Mouse (Mus musculus): ENCODE measurements around the gene Rnf151. TPM values are rescaled to one million over a fixed set of nuclear protein-coding genes. Genes with fewer than 3 reads are reported as not detected.

Gene Rnf151
- total and polyA plus RNA-seq, 2 experiments = not detected

DNA sequence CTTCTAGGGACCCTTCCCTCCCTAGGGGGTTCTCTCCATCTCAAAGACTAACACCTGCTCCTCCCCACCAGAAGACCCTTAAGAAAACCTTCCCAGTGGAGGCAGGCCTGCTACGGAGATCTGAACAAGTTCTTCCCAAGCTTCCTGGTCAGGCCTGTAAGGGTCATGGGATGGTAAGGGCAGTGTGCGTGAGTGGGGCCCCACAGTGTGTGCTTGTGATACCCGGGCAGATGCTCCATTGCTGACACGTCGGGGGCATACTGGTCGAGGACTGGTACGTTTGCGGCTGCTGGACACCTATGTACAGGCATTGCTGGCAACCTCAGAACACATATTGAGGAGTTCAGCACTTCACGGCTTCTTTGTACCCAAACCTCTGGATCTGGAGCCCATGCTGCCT, 19.1 kb downstream of the Rnf151 start:
- H3K27me3 ChIP-seq (ENCODE audit: control insufficient read depth, insufficient read depth, low read length) = no peaks in the 10 kb centered on the region
- peaks cover 3% of the 10 kb centered on the region; the same call in 1 of the 2 replicates for H3K4me1 ChIP-seq (ENCODE audit: control insufficient read depth, insufficient read depth, low read length)
- TF ChIP-seq CTCF (IDR thresholded peaks at IDR 0.05; ENCODE audit: low read depth, low read length) (no peak), POLR2A (IDR thresholded peaks at IDR 0.05; ENCODE audit: extremely low read depth, insufficient read depth, low read length) (no peak)

DNA sequence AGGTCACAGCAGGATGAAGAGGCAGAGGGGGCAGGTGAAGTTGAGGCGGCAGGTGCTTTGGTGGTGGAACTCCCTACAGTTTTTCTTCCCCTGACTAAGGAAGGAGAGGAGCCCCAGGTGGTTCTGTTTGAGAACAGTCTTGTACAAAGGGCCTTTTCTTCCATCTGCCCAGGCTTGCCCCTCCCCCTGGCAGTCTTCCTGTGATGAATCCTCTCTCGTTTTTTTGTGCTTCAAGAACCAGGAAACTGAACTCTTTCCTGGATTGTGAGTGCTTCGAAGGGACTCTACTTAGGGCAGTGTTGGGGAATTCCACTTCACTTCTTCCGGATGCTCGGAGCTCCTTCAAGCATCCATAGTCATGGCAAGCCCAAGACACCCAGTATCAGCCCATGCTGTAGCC, 19.9 kb downstream of the Rnf151 start:
- DNase-seq (ENCODE audit: extremely low read depth, low read depth, low spot score) = no peak
- no peaks in the 10 kb centered on the region for H3K27me3 ChIP-seq (ENCODE audit: control insufficient read depth, insufficient read depth, low read length)
- 57% methylated on average over 5 of the region's 5 CpGs for WGBS
- H3K4me1 ChIP-seq (ENCODE audit: control insufficient read depth, insufficient read depth, low read length) = peaks cover 3% of the 10 kb centered on the region; the same call in 1 of the 2 replicates
- no peak overlapping the region for H3K9ac ChIP-seq (ENCODE audit: low read depth, low read length)
- H3K79me2 ChIP-seq (ENCODE audit: control insufficient read depth, insufficient read depth, low read length) = no peaks in the 10 kb centered on the region; the same call in 1 of the 2 replicates
- TF ChIP-seq POLR2A (IDR thresholded peaks at IDR 0.05; ENCODE audit: extremely low read depth, insufficient read depth, low read length) (no peak), CTCF (IDR thresholded peaks at IDR 0.05; ENCODE audit: low read depth, low read length) (no peak)
- peaks cover 4% of the 10 kb centered on the region; the same call in 1 of the 2 replicates for H3K36me3 ChIP-seq (ENCODE audit: control insufficient read depth, insufficient read depth, low read length)
- no peak overlapping the region for H3K27ac ChIP-seq (replicated peaks; ENCODE audit: insufficient read depth, low read depth, low read length)
- no peak overlapping the region for H3K4me3 ChIP-seq (ENCODE audit: insufficient read depth, low read depth, low read length)

More for the DNA sequence above, 19.1 kb downstream of the Rnf151 start:
- H3K4me3 ChIP-seq (ENCODE audit: insufficient read depth, low read depth, low read length) = no peak overlapping the region
- no peak for DNase-seq (ENCODE audit: extremely low read depth, low read depth, low spot score)
- no peaks in the 10 kb centered on the region; the same call in 1 of the 2 replicates for H3K79me2 ChIP-seq (ENCODE audit: control insufficient read depth, insufficient read depth, low read length)
- no peak overlapping the region for H3K27ac ChIP-seq (replicated peaks; ENCODE audit: insufficient read depth, low read depth, low read length)
- H3K9ac ChIP-seq (ENCODE audit: low read depth, low read length) = no peak overlapping the region
- WGBS = 86% methylated on average over 9 of the region's 9 CpGs
- H3K36me3 ChIP-seq (ENCODE audit: control insufficient read depth, insufficient read depth, low read length) = peaks cover 4% of the 10 kb centered on the region; the same call in 1 of the 2 replicates

DNA sequence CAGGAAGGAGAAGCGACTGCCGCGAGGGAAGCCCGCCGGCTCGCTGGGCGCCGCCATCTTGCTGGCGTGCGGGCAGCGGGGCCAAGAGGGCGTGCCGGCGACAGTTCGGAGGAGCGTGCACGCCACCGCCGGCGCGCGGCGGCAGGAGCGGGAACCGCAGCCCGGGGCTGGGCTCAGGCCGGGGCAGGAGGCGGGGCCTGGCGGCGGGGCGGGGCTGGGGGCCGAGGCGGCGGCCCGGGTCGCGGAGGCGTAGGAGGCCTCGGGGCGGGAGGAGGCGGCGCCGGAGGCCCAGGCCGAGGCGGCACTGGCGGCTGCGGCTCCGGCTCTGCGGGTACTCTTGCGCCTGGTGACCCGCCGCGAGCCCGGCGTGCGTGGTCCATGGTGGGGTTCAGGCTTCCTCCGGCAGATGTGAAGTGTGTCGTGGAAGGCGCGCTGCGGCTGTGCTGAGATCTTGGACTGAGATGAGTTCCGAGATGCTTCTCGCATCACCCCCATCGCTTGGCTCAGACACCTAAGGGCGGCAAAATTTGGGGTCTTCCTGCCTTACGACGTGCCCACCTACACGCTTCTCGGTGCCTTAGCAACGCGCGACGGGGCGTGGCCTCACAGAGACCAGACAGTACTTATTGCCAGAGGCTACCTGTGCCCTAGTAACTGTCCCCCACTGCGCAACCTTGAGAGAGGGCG, 21.7 kb downstream of the Rnf151 start, which contains the start of the genes Gfer and Noxo1:
Gfer (minus strand) TSS at position 146 of the 687 bp plus-strand sequence.
Noxo1 (plus strand) TSS at position 224 of the 687 bp plus-strand sequence.
- H3K27ac ChIP-seq (replicated peaks; ENCODE audit: insufficient read depth, low read depth, low read length) = peak within 1 kb of the TSS; percentile 86
- TF ChIP-seq POLR2A (IDR thresholded peaks at IDR 0.05; ENCODE audit: extremely low read depth, insufficient read depth, low read length) (0 out of 2 replicates have a peak, but pooled peaks have one; percentile 30), CTCF (IDR thresholded peaks at IDR 0.05; ENCODE audit: low read depth, low read length) (peak; percentile 33; the same call in 1 of the 2 replicates)
- H3K27me3 ChIP-seq (ENCODE audit: control insufficient read depth, insufficient read depth, low read length) = no peaks in the 10 kb centered on the region
- WGBS = 1% methylated on average over 64 of the region's 76 CpGs
- H3K4me3 ChIP-seq (ENCODE audit: insufficient read depth, low read depth, low read length) = peak within 1 kb of the TSS; percentile 92
- peak; percentile 57 for DNase-seq (ENCODE audit: extremely low read depth, low read depth, low spot score)
- peaks cover 3% of the 10 kb centered on the region; the same call in 1 of the 2 replicates for H3K4me1 ChIP-seq (ENCODE audit: control insufficient read depth, insufficient read depth, low read length)
- peak within 1 kb of the TSS; percentile 94 for H3K9ac ChIP-seq (ENCODE audit: low read depth, low read length)
- H3K79me2 ChIP-seq (ENCODE audit: control insufficient read depth, insufficient read depth, low read length) = no peaks in the 10 kb centered on the region; the same call in 1 of the 2 replicates
- H3K36me3 ChIP-seq (ENCODE audit: control insufficient read depth, insufficient read depth, low read length) = no peaks in the 10 kb centered on the region; the same call in 1 of the 2 replicates

DNA sequence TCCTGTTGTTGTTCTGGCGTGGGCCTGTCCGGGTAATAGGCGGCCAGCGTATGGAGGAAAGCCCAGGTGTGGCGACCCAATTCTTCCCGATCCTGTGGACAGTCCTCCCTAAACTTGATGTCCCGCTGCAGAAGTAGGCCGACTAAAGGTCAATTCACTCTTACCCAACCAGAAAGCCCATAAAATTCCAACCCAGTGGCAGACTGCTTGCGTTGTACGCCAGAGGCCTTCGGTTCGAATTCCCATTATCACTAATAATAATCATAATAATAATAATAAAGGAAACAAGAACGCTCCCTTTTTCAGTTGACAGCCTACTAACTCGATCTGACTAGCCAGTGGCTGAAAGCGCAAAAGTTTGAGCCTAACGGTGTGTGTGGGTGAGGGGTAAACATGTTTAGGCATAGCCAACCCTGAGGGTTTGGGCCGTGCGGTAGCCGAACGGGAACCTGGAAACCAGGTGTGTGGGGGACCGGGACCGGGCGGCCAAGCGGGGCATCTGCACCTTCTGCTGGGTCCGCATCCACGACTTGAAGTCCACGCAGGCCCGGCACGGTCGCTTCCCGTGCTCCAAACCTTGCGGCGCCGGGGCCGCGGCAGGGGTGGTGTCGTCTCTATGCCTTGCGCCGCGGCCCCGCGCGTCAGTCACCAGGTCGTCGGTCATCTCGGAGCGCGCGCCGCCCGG, 22.4 kb downstream of the Rnf151 start:
- Histone ChIP-seq H3K4me3 (ENCODE audit: insufficient read depth, low read depth, low read length) (peak overlapping the region; percentile 92), H3K27ac (replicated peaks; ENCODE audit: insufficient read depth, low read depth, low read length) (peak overlapping the region; percentile 86), H3K27me3 (ENCODE audit: control insufficient read depth, insufficient read depth, low read length) (no peaks in the 10 kb centered on the region), H3K4me1 (ENCODE audit: control insufficient read depth, insufficient read depth, low read length) (peaks cover 3% of the 10 kb centered on the region; the same call in 1 of the 2 replicates), H3K36me3 (ENCODE audit: control insufficient read depth, insufficient read depth, low read length) (no peaks in the 10 kb centered on the region; the same call in 1 of the 2 replicates), H3K79me2 (ENCODE audit: control insufficient read depth, insufficient read depth, low read length) (no peaks in the 10 kb centered on the region; the same call in 1 of the 2 replicates), H3K9ac (ENCODE audit: low read depth, low read length) (peak overlapping the region; percentile 94)
- TF ChIP-seq POLR2A (IDR thresholded peaks at IDR 0.05; ENCODE audit: extremely low read depth, insufficient read depth, low read length) (no peak), CTCF (IDR thresholded peaks at IDR 0.05; ENCODE audit: low read depth, low read length) (no peak)
- peak; percentile 86 for DNase-seq (ENCODE audit: extremely low read depth, low read depth, low spot score)
- WGBS = 4% methylated on average over 50 of the region's 51 CpGs

DNA sequence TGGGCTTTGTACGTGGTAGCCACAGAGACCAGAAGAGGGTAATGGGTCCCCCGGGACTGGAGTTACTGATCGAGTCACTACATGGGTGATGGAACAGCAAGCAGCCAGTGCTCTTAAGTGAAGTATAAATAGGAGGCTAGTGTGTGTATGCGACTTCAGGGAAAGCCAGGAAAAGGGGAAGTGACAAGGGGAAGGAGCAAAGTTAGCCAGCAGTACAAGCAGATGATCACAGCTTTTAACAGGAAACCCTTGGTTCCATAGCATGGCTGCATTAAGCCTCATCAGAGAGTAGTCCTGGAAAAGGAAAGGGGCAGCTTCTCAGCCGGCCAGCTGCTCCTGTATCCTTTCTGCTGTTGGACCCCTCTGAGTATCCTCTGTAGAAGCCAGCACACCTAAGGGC, 25.5 kb downstream of the Rnf151 start:
- Histone ChIP-seq H3K9ac (ENCODE audit: low read depth, low read length) (no peak overlapping the region), H3K79me2 (ENCODE audit: control insufficient read depth, insufficient read depth, low read length) (no peaks in the 10 kb centered on the region; the same call in 1 of the 2 replicates), H3K4me3 (ENCODE audit: insufficient read depth, low read depth, low read length) (no peak overlapping the region), H3K36me3 (ENCODE audit: control insufficient read depth, insufficient read depth, low read length) (no peaks in the 10 kb centered on the region), H3K4me1 (ENCODE audit: control insufficient read depth, insufficient read depth, low read length) (peaks cover 6% of the 10 kb centered on the region), H3K27ac (replicated peaks; ENCODE audit: insufficient read depth, low read depth, low read length) (no peak overlapping the region), H3K27me3 (ENCODE audit: control insufficient read depth, insufficient read depth, low read length) (peaks cover 6% of the 10 kb centered on the region)
- TF ChIP-seq CTCF (IDR thresholded peaks at IDR 0.05; ENCODE audit: low read depth, low read length) (no peak), POLR2A (IDR thresholded peaks at IDR 0.05; ENCODE audit: extremely low read depth, insufficient read depth, low read length) (no peak)
- DNase-seq (ENCODE audit: extremely low read depth, low read depth, low spot score) = peak; percentile 15
- 89% methylated on average over 5 of the region's 5 CpGs for WGBS
